Mouse (Mus musculus) mouse trophoblast stem cell (cell line): ENCODE data around the gene Upk3a.
"Not testable (repeated sequence)": the region's sequence is repeated elsewhere in the genome, so short reads cannot be mapped to it uniquely, and the experiment has no call there.

Source experiments
- in situ Hi-C, 2 experiments: fragments of 300-500 bp; cut with MseI, MboI; formaldehyde crosslinking; loops; 2 replicates in 1 of 2; 3 replicates in 1 of 2; pipeline ENCODE4 v1.15.1; 2025

Gene Upk3a

DNA sequence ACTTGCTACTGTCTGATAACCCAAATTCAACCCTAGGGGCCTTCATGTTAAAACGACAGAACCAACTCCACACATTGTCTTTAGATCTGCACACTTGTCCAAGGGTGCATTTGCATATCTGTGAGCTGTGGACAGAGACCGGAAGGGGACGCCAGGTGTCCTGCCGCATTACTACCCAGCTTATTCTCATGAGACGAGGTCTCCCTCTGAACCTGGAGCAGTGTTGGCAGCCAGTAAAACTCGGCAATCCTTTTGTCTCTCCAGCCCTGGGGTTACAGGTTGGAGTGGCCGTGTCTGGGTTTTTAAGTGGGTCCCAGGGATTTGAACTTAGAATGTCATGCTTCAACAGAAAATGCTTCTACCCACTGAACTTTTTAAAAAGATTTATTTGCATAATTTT lies 17.0 kb upstream of the Upk3a start:
- in situ Hi-C loops = loop anchor here (5.0 kb wide), 1 partner anchor 72 kb away; no protein-coding TSS in a partner anchor

GRCm38 (mm10) chr15:85000984-85001982 lies 15.7 kb upstream of the Upk3a start:
- in situ Hi-C loops = loop anchor here in 1 of 2 experiments (5.0 kb wide), 1 partner anchor 71 kb away; no protein-coding TSS in a partner anchor

GRCm38 (mm10) chr15:85009666-85010065 lies 7.3 kb upstream of the Upk3a start:
- in situ Hi-C loops = no loop called here

DNA sequence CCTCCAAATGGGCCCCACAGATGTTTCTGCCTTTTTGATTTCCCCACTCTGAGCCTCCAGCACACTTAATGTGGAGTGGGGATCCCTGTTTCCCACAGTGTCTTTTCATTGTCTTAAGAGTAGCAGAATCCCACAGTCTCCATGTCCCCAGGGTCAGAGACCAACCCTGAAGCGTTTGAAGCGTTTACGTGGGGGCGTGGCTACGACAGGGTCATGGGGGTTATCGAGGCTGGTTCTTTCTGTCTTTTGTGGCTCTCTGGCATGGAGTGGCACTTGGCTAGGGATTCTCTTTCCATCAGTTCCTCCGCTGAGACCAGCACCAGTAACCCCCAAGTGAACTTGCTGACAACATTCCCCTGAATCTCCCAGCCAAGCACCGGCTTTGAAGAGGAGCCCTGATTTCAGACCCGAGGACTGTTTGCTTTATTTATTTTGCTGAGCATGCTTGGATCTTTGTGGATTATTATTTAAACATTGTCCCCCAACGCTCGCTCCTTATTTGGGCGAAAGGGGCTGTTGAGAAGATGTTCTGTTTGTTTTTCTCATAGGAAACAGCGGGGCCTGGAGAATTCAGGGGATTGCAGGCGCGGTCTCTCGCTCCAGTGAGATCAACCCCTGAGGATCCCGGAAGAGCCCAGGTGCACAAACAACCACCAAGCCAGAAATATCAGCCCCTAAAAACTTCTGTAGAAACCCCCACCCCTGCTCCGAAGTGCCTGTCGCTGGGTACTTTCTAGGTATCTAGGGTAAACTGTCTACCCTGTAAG lies 4.9 kb upstream of the Upk3a start:
- in situ Hi-C loops = no loop called here

DNA sequence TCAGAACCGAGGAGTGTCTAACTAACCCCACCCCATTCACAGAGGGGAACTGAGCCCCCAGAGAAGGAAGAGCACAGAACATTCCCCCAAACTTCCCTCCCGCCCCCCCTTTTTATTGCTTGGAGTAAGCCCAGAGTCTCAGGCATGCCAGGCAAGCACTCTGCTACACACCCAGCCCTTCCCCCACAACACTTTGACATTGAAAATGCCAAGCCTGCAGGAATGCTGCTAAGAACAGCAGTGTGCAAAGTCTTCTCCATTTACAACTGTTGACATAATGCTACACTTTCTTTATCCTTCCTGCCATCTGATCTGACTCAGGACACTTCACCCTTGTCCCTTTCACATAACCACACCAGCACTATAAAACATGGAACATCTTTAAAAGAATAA lies 4.3 kb upstream of the Upk3a start:
- in situ Hi-C loops = no loop called here

DNA sequence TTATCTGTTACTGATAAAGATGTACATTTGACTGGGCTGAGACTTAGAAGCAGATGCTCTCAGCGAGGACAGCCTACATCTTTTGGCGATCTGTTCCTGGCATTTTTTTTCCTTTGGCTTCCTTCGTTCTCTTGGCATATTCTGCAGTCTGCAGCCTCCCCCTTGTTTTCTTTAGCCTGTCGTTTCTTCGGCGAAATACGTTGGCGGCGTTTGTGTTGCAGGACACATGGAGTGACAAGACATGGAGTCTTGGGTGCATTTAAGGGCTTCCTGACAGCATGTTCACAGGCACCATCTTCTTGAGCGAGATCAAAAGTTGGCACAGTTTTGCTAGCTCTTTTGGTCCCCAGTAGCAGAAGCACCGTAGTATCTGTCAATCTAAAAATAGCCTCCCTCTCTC lies 1.2 kb upstream of the Upk3a start:
- in situ Hi-C loops = no loop called here

- in situ Hi-C loops = no loop called here
These were observed 5.3 kb downstream of the Upk3a start for GRCm38 (mm10) chr15:85022211-85022610.

DNA sequence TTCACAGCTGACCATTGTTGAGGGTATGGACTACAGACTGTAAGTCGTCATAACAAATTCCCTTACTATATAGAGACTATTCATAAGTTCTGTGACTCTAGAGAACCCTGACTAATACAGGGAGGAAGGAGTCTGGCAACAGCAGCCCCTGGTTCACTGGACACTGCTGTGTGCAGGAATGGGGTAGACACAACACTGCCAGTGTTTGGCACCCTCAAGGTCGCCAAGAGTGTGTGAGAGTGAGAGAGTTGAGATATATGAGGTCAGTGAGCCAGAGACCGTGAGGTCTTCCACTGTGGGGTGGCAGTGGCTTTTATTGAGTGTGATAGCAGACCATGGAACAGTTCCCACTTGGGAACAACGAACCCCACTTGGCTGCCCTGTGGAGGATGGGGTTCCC lies 9.3 kb downstream of the Upk3a start:
- in situ Hi-C loops = no loop called here

DNA sequence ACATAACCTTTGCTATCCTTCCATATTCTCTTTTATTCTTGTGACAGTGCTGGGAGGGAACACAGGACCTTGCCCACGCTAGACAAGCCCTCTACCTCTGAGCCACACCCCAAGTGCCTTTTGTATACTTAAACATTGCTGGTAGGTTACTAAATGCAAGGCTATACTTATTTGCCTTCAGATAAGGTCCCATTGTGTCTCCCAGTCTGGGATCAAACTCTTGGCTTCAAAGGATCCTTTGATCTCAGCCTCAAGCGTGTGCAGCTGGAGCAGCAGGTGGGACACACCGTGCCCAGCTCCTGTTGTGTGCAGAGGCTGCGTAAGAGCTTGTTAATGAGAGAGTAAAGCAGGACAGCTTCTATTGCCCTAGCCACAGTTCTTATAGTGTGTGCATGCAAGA lies 10.8 kb downstream of the Upk3a start:
- in situ Hi-C loops = no loop called here

DNA sequence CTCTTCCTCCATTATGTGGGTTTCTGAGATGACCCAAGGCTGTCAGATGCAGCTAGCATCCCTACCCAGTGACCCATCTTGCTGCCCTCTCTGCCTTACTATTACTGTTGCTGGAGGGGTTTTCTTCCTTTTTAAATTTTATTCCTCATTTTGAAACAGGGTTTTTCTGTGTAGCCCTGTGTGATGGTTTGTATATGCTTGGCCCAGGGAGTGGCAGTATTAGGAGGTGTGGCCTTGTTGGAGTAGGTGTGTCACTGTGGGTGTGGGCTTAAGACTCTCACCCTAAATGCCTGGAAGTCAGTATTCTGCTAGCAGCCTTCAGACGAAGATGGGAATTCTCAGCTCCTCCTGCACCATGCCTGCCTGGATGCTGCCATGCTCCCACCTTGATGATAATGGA lies 11.7 kb downstream of the Upk3a start, which contains the start of gene Fam118a:
Fam118a (plus strand) TSS at position 301 of the 400 bp plus-strand sequence.
- in situ Hi-C loops = not testable (repeated sequence)

GRCm38 (mm10) chr15:85030643-85031042 lies 13.7 kb downstream of the Upk3a start:
- in situ Hi-C loops = not testable (repeated sequence)

DNA sequence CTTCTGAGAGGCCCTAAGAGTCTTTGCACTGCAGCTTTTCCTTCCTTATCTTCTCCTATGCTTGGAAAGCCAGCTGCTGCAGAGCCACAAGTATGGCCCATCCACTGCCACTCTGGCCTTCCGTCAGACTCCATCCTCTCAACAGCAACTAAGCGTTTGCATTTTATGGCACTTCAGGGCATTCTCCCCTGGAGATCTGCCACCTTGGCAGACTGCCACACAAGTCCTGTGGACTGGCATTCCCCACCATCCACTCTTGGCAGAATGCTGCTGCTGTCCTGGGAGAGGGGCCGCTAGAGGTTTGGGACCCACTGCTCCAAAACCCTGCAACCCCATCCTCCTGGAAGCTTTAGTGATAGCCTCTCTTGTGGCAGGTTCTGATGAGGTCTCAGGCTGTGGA lies 14.9 kb downstream of the Upk3a start:
- in situ Hi-C loops = no loop called here

- in situ Hi-C loops = not testable (repeated sequence)
These were observed 17.0 kb downstream of the Upk3a start for GRCm38 (mm10) chr15:85033916-85034315.

GRCm38 (mm10) chr15:85036566-85037342 lies 19.8 kb downstream of the Upk3a start:
- in situ Hi-C loops = no loop called here

GRCm38 (mm10) chr15:85037343-85037690 lies 20.4 kb downstream of the Upk3a start:
- in situ Hi-C loops = no loop called here

DNA sequence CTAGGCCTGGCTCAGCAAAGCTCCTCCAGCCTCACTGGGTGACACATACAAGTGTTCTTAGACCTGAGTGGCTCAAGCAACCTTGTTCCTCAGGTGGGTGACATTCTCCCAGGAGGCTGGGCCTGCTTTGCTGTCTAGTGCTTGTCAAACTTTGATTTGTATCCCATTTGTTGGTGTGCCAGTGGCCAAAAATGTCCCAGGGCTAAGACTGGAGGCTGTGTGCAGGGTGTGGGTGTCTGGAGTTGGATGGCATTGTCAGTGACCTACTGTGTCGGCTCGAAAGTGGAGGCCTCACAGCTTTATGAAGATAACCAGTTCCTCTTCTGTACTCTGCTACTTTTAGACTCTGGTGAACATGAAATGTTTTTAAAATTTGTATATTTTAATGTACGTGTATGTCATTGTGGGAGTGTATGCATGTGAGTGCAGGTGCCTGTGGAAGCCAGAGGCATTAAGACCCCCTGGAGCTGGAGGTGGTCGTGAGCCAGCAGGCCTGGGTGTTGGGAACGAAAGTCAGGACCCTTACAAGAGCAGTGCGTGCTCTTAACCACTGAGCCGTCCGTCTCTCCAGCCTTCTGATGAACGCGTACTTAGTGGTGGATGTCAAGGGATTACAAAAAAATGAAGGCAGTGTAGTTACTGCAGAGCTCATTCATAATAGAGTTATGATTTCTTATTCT lies 24.7 kb downstream of the Upk3a start:
- in situ Hi-C loops = no loop called here

GRCm38 (mm10) chr15:85042361-85042954 lies 25.5 kb downstream of the Upk3a start:
- in situ Hi-C loops = no loop called here

DNA sequence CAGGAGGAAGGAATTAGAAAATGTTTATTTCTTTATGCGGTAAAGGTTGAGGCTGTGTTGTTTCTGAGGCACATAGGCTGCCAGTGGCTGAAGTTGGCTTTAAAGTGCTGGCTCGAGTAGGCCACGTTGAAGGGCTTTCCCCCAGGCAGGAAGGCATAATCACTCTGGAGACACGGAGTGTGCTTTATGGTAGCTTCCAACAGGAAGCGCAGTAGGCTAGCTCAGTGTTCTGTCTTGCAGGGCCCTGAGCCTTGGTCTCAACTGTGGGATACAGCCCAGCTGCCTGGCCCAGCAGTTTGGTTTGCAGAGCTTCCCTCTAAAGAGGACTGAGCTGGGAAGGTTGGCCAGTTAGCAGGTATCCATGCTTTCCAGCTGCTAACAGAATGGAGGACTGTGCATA lies 26.2 kb downstream of the Upk3a start:
- in situ Hi-C loops = no loop called here

DNA sequence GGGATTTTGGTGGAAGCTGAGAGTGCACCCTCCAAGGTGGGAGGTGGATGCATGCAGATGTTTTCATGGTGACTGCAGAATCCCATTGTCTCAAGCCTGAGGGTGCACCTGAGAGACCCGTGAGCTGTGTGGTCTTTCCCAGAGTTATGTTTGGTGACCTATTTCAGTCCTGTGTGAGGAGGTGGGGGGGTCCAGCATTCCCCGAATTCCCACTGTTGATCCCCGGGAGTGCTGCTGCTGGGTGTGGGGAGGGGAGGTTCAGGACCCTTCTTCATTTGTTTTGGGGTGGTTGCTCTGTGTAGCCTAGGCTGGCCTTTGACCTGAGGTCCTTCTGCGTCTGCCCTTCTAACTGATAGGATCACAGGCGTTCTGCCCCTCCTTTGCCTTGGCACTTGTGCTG lies 26.8 kb downstream of the Upk3a start:
- in situ Hi-C loops = no loop called here

DNA sequence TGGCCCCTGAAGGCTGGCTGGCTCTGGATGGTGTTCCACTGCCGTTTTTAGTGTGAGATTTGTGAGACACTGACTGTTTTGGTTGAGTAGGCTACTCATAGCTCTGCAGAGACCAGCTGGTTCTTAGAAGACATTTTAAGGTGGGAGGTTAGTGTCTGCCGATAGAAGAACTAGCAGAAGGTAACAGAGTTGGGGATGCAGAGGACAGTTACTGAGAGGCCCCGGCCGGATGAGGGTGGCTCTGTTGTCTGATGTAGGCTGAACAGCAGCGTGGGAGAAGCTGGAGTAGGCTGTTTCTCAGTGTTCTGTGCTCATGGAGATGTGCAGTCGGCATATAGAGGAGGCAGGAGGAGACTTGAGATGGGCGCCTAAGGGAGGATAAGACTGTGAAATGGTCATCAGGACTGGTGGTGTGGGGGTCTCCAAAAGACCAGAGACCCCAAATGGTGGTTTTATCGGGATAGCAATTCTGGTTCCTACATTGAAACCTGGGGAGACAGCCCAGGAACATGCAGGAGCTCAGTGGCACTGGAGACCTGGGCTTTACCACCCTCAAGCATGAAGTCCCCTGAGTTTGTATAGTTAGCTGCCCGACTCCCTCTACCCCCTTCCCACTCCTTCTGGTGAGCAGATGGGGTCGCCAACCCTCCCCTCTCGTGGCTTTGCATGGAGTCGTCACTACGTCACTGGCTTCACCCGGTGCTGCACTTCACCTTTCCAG lies 29.4 kb downstream of the Upk3a start:
- in situ Hi-C loops = no loop called here
